24 mouse cellular contexts compared by ENCODE assay signal in the genomic region with DNA sequence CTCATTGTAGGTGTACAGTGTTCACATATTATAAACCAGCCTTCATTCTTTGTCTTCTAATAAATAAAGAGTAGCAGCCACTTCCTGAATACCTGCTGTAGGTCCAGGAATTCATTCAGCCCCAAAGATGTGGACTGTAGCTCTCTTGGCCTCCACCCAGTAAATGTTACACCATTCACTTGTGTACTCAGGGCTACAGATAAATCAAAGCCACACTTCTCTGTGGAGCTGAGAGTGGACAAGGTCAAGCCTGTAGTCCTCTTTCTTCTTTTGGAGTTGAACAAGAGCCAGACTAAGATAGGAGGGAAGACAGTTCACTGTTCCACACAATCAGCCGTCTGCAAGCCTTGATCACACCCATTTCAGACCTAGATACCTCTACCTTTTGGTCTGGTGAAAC. TPM values are rescaled to one million over a fixed set of nuclear protein-coding genes. Genes with fewer than 3 reads are reported as not detected.
DNase-seq lines count a peak whose midpoint lies in the region; ATAC-seq and TF ChIP-seq lines count a peak whose summit lies in the region.
"Had no signal": no experiment of that assay in that cellular context is flagged by ENCODE, and none has a peak within 500 bp of the region (broad histone marks: within the 10 kb centered on the region; RNA-seq: fewer than 3 reads in every experiment).

No protein-coding gene starts in this region.

- H3K36me3 ChIP-seq in liver, postnatal 0 days (replicated peaks; ENCODE audit: insufficient read depth, low read length), result no peaks in the 10 kb centered on the region
- H3K36me3 ChIP-seq in liver, embryonic 12.5 days, result no peaks in the 10 kb centered on the region
- H3K36me3 ChIP-seq: embryonic facial prominence, embryonic 13.5 days; heart, embryonic 10.5 days; lung, embryonic 15.5 days; neural tube, embryonic 12.5 days had no signal

- H3K9me3 ChIP-seq in liver, postnatal 0 days (ENCODE audit: low read length), result no peaks in the 10 kb centered on the region
- H3K9me3 ChIP-seq in liver, embryonic 12.5 days (replicated peaks), result no peaks in the 10 kb centered on the region
- H3K9me3 ChIP-seq: embryonic facial prominence, embryonic 13.5 days; heart, embryonic 10.5 days; lung, embryonic 15.5 days; neural tube, embryonic 12.5 days had no signal

- peak; percentile 45 for DNase-seq in adrenal gland, adult 8-10 months
- DNase-seq in adrenal gland, adult 18-20 months (ENCODE audit: low spot score in 2 of 2), result no peak
- no peak for DNase-seq in liver, postnatal 0 days
- peak; percentile 43 for DNase-seq in adrenal gland, postnatal 10 days
- peak; percentile 31 for DNase-seq in lung, postnatal 10 days
- no peak for DNase-seq in kidney, postnatal 14 days
- no peak for DNase-seq in layer of hippocampus, postnatal 14 days (ENCODE audit: low spot score in 2 of 2)
- DNase-seq: cerebellum, adult 18-20 months; cerebellum, postnatal 36 days; embryo, embryonic 11 days; kidney, adult 9 months; kidney, postnatal 25 days; midbrain, embryonic 14.5 days; thymus, postnatal 14 days had no signal

- no peaks in the 10 kb centered on the region for H3K27me3 ChIP-seq in liver, postnatal 0 days (ENCODE audit: insufficient read depth, low read length)
- no peaks in the 10 kb centered on the region for H3K27me3 ChIP-seq in liver, embryonic 12.5 days (replicated peaks)
- H3K27me3 ChIP-seq: embryonic facial prominence, embryonic 13.5 days; lung, embryonic 15.5 days; neural tube, embryonic 12.5 days had no signal

- H3K4me1 ChIP-seq in liver, postnatal 0 days (ENCODE audit: insufficient read depth), result peaks cover 13% of the 10 kb centered on the region
- H3K4me1 ChIP-seq in liver, embryonic 12.5 days, result no peaks in the 10 kb centered on the region
- H3K4me1 ChIP-seq: neural tube, embryonic 12.5 days had no signal

- peak overlapping the region; percentile 24 for H3K27ac ChIP-seq in liver, postnatal 0 days (ENCODE audit: low read depth)
- no peak overlapping the region for H3K27ac ChIP-seq in liver, embryonic 12.5 days
- H3K27ac ChIP-seq: embryonic facial prominence, embryonic 13.5 days; heart, embryonic 10.5 days; hindbrain, postnatal 0 days; layer of hippocampus, adult 2 months; lung, embryonic 15.5 days; neural tube, embryonic 12.5 days had no signal

- no peak overlapping the region for H3K4me2 ChIP-seq in liver, postnatal 0 days (ENCODE audit: low read depth, low read length)
- H3K4me2 ChIP-seq in liver, embryonic 12.5 days, result no peak overlapping the region
- H3K4me2 ChIP-seq: embryonic facial prominence, embryonic 13.5 days; lung, embryonic 15.5 days; neural tube, embryonic 12.5 days had no signal

- WGBS in liver, postnatal 0 days (ENCODE audit: insufficient replicate concordance), result 46% methylated on average over 1 of the region's 1 CpGs
- WGBS in liver, embryonic 12.5 days (ENCODE audit: insufficient replicate concordance), result 57% methylated on average over 1 of the region's 1 CpGs

- TF ChIP-seq EP300 in liver, postnatal 0 days (IDR thresholded peaks at IDR 0.05; ENCODE audit: low read depth), result no peak

- ATAC-seq in liver, postnatal 0 days, result peak; percentile 52
- ATAC-seq in liver, embryonic 12.5 days, result no peak
- ATAC-seq: CD4-positive, CD25-positive, alpha-beta regulatory T cell, adult 4 months; hindbrain, postnatal 0 days; intestine, embryonic 16.5 days had no signal

- no peak overlapping the region for H3K4me3 ChIP-seq in liver, postnatal 0 days (ENCODE audit: low read depth, low read length)
- H3K4me3 ChIP-seq in liver, embryonic 12.5 days, result no peak overlapping the region
- H3K4me3 ChIP-seq: embryonic facial prominence, embryonic 13.5 days; erythroblast, embryonic 14.5 days; heart, embryonic 10.5 days; layer of hippocampus, adult 2 months; lung, embryonic 15.5 days; neural tube, embryonic 12.5 days had no signal

- TF ChIP-seq CTCF in liver, postnatal 0 days (IDR thresholded peaks at IDR 0.05; ENCODE audit: low read depth), result no peak

- no peak overlapping the region for H3K9ac ChIP-seq in liver, postnatal 0 days (replicated peaks)
- no peak overlapping the region for H3K9ac ChIP-seq in liver, embryonic 12.5 days
- H3K9ac ChIP-seq: embryonic facial prominence, embryonic 13.5 days; lung, embryonic 15.5 days; neural tube, embryonic 12.5 days had no signal

RNA-seq across cellular contexts. Expression of a gene that starts 36.1 kb away (rescaled TPM):
- 10 to 100 TPM; 12.9 to 18.5 (median 18.1) TPM for total RNA-seq in adrenal gland, adult 8-10 months (2022)
- 10 to 100 TPM; 16.5 to 18.9 TPM for total RNA-seq in adrenal gland, adult 18-20 months (2021)
- 19.9 and 21.6 TPM in 2 replicates for polyA plus RNA-seq in liver, postnatal 0 days (2015; fragmentation: Nextera tagmentation; extraction: Ambion mirVana)
- 5.1 and 5.7 TPM in 2 replicates for polyA plus RNA-seq in liver, embryonic 12.5 days (2016; fragmentation: Nextera tagmentation; extraction: Ambion mirVana)
- total RNA-seq in adrenal gland, postnatal 10 days (2021), result 10 to 100 TPM; 20.1 to 25.6 TPM
- total RNA-seq in layer of hippocampus, postnatal 14 days (2021), result 10 to 100 TPM; 23.5 to 28.8 TPM

Comparison
In these comparisons a context has a peak if more than half of its experiments do, and no peak if none do; other contexts are left out.
1. DNase-seq: peak in adrenal gland, adult 8-10 months (single experiment), adrenal gland, postnatal 10 days (single experiment) and lung, postnatal 10 days (single experiment); none in adrenal gland, adult 18-20 months (0 of 2), liver, postnatal 0 days (single experiment), kidney, postnatal 14 days (single experiment) and layer of hippocampus, postnatal 14 days (0 of 2).